Mouse (Mus musculus) forebrain, embryonic 14.5 days (tissue): ENCODE data around the gene Mrps26. TPM values are rescaled to one million over a fixed set of nuclear protein-coding genes. Genes with fewer than 3 reads are reported as not detected.

Experiments used
- ATAC-seq: fragments of 200-750 bp; cut with Nextera tagmentation; 2 replicates; pipeline ENCODE4 v1.8.0; 2017; ENCODE audit warnings: mild to moderate bottlenecking, moderate library complexity
- DNase-seq: peaks from one replicate; pipeline ENCODE4 v3.0.0-alpha.2; 2015; ENCODE audit warnings: low spot score
- H3K27ac ChIP-seq: fragments of 300-500 bp; sonication (generic); 2 replicates; pipeline ENCODE4 v1.5.1; 2014; ENCODE audit warnings: low read depth, mild to moderate bottlenecking, control low read depth, low read length, moderate library complexity
- H3K27me3 ChIP-seq: fragments of 300-500 bp; sonication (generic); replicated peaks from 2 replicates; pipeline ENCODE4 v1.6.1; 2014; ENCODE audit warnings: low read length, control low read depth, mixed read lengths; ENCODE audit not compliant: control insufficient read depth, insufficient read depth
- H3K36me3 ChIP-seq: fragments of 300-500 bp; sonication (generic); 2 replicates; pipeline ENCODE4 v1.6.1; 2014; ENCODE audit warnings: low read length, control low read depth; ENCODE audit not compliant: control insufficient read depth, insufficient read depth
- H3K4me1 ChIP-seq: fragments of 300-500 bp; sonication (generic); 2 replicates; pipeline ENCODE4 v1.6.1; 2014; ENCODE audit warnings: antibody characterized with exemption, low read length, control low read depth; ENCODE audit not compliant: control insufficient read depth, insufficient read depth
- H3K4me2 ChIP-seq: fragments of 300-500 bp; sonication (generic); 2 replicates; pipeline ENCODE4 v1.6.1; 2014; ENCODE audit warnings: mild to moderate bottlenecking, control low read depth, low read length
- H3K4me3 ChIP-seq: fragments of 300-500 bp; sonication (generic); 2 replicates; pipeline ENCODE4 v1.5.1; 2014; ENCODE audit warnings: low read depth, low read length, control low read depth
- H3K9ac ChIP-seq: fragments of 300-500 bp; sonication (generic); 2 replicates; pipeline ENCODE4 v1.6.1; 2014; ENCODE audit warnings: mild to moderate bottlenecking, low read length, control low read depth, moderate library complexity
- H3K9me3 ChIP-seq: fragments of 300-500 bp; sonication (generic); replicated peaks from 2 replicates; pipeline ENCODE4 v1.6.1; 2016; ENCODE audit warnings: low read length, control low read depth, mixed read lengths; ENCODE audit not compliant: control insufficient read depth
- WGBS: fragments of 180-500 bp; shearing (Covaris S2); extraction: QIAGEN DNeasy Blood & Tissue Kit; methylation state at CpG from one replicate; pipeline ENCODE4 v1.1.7; 2014; 5-methylcytosine and 5-hydroxymethylcytosine counted together
- polyA plus RNA-seq: library from polyadenylated mRNA; unstranded; fragments of >200 nt; fragmentation: Nextera tagmentation; extraction: Ambion mirVana; gene quantifications from 2 replicates; pipeline ENCODE4 v1.2.1, GENCODE M21; 2014

The Mrps26 gene
- polyA plus RNA-seq, 1 experiment from 2014 or later, result 98.1 TPM

- Histone ChIP-seq H3K4me2 (no peak overlapping the region), H3K9ac (no peak overlapping the region), H3K36me3 (peaks cover 81% of the 10 kb centered on the region), H3K4me3 (no peak overlapping the region), H3K9me3 (no peaks in the 10 kb centered on the region), H3K27me3 (no peaks in the 10 kb centered on the region), H3K4me1 (no peaks in the 10 kb centered on the region), H3K27ac (no peak overlapping the region)
- WGBS, result 92% methylated on average over 6 of the region's 6 CpGs
- ATAC-seq, result no peak
- no peak for DNase-seq
Observed at GRCm38 (mm10) chr2:130535017-130535416, 28.5 kb upstream of the Mrps26 start.

DNA sequence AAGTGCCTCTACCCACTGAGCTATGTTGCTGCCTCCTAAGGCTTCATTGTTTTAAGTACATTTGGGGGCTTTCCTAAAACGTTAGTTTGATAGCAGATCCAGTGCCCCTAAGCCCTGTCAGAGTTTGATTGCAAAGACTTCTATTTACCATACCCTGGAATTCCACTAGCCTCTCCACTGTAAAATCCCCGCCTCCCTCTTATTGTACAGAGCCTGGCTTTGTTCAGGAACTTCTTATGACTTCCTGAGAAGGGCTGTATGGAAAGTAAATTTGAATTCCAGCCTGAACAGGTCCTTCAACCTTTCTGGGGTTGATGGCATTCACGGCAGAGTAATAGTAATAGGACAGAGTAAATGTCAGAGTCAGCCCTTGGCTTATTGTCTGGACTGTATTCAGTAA lies 26.7 kb upstream of the Mrps26 start:
- no peak for ATAC-seq
- WGBS, result 73% methylated on average over 3 of the region's 3 CpGs
- H3K9ac ChIP-seq, result no peak overlapping the region
- H3K4me3 ChIP-seq, result no peak overlapping the region
- no peak for DNase-seq
- no peak overlapping the region for H3K4me2 ChIP-seq
- no peaks in the 10 kb centered on the region for H3K27me3 ChIP-seq
- no peaks in the 10 kb centered on the region for H3K4me1 ChIP-seq
- H3K9me3 ChIP-seq, result no peaks in the 10 kb centered on the region
- H3K36me3 ChIP-seq, result peaks cover 88% of the 10 kb centered on the region
- no peak overlapping the region for H3K27ac ChIP-seq

GRCm38 (mm10) chr2:130538876-130539546 lies 24.5 kb upstream of the Mrps26 start:
- Histone ChIP-seq H3K36me3 (peaks cover 90% of the 10 kb centered on the region), H3K27me3 (no peaks in the 10 kb centered on the region), H3K27ac (no peak overlapping the region), H3K9ac (no peak overlapping the region), H3K4me3 (no peak overlapping the region), H3K9me3 (no peaks in the 10 kb centered on the region), H3K4me2 (no peak overlapping the region), H3K4me1 (no peaks in the 10 kb centered on the region)
- DNase-seq (no peak), ATAC-seq (no peak)
- WGBS, result 92% methylated on average over 8 of the region's 8 CpGs

GRCm38 (mm10) chr2:130540266-130540665 lies 23.3 kb upstream of the Mrps26 start:
- no peaks in the 10 kb centered on the region for H3K9me3 ChIP-seq
- no peak overlapping the region for H3K4me3 ChIP-seq
- H3K27me3 ChIP-seq, result no peaks in the 10 kb centered on the region
- no peak overlapping the region for H3K27ac ChIP-seq
- peaks cover 90% of the 10 kb centered on the region for H3K36me3 ChIP-seq
- H3K4me2 ChIP-seq, result no peak overlapping the region
- DNase-seq, result no peak
- no peak overlapping the region for H3K9ac ChIP-seq
- no peak for ATAC-seq
- WGBS, result 89% methylated on average over 9 of the region's 9 CpGs
- H3K4me1 ChIP-seq, result no peaks in the 10 kb centered on the region

GRCm38 (mm10) chr2:130546957-130547356 lies 16.6 kb upstream of the Mrps26 start:
- H3K9ac ChIP-seq, result no peak overlapping the region
- no peak overlapping the region for H3K27ac ChIP-seq
- no peak for DNase-seq
- H3K4me3 ChIP-seq, result no peak overlapping the region
- H3K4me1 ChIP-seq, result no peaks in the 10 kb centered on the region
- WGBS, result 90% methylated on average over 8 of the region's 8 CpGs
- H3K9me3 ChIP-seq, result no peaks in the 10 kb centered on the region
- no peaks in the 10 kb centered on the region for H3K27me3 ChIP-seq
- H3K36me3 ChIP-seq, result peaks cover 99% of the 10 kb centered on the region
- H3K4me2 ChIP-seq, result no peak overlapping the region
- no peak for ATAC-seq

- Histone ChIP-seq H3K9me3 (no peaks in the 10 kb centered on the region), H3K4me1 (no peaks in the 10 kb centered on the region), H3K4me2 (no peak overlapping the region), H3K27ac (no peak overlapping the region), H3K4me3 (no peak overlapping the region), H3K27me3 (no peaks in the 10 kb centered on the region), H3K9ac (no peak overlapping the region), H3K36me3 (peaks cover 73% of the 10 kb centered on the region)
- WGBS, result 89% methylated on average over 7 of the region's 7 CpGs
- DNase-seq, result no peak
- no peak for ATAC-seq
Observed at GRCm38 (mm10) chr2:130554841-130555240, 8.7 kb upstream of the Mrps26 start.

DNA sequence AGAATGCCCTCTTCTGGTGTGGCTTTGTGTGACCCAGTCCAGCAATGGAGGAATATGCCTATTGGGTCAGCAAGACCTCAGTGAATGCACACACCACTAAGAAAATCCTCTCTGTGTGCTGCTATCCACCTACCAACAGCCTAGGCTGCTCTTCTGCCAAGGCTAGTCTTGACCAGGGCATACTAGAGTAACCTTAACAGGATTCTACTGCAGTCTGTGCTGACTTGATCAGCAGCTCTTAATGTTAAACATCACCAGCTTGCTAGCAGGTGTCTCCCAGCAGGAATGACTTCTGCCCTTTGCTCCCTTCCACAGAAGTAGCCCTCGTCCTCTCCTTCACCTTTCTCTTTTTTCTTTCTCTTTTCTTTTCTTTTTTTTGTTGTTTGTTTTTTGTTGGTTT lies 7.2 kb upstream of the Mrps26 start:
- no peaks in the 10 kb centered on the region for H3K9me3 ChIP-seq
- no peak overlapping the region for H3K4me2 ChIP-seq
- H3K36me3 ChIP-seq, result peaks cover 58% of the 10 kb centered on the region
- no peaks in the 10 kb centered on the region for H3K4me1 ChIP-seq
- no peaks in the 10 kb centered on the region for H3K27me3 ChIP-seq
- H3K27ac ChIP-seq, result no peak overlapping the region
- ATAC-seq (no peak), DNase-seq (no peak)
- no peak overlapping the region for H3K4me3 ChIP-seq
- H3K9ac ChIP-seq, result no peak overlapping the region
- 86% methylated on average over 1 of the region's 1 CpGs for whole genome bisulfite sequencing

- Histone ChIP-seq H3K9ac (no peak overlapping the region), H3K4me1 (no peaks in the 10 kb centered on the region), H3K4me3 (no peak overlapping the region), H3K4me2 (no peak overlapping the region), H3K36me3 (peaks cover 46% of the 10 kb centered on the region), H3K27me3 (no peaks in the 10 kb centered on the region), H3K9me3 (no peaks in the 10 kb centered on the region), H3K27ac (no peak overlapping the region)
- ATAC-seq (no peak), DNase-seq (no peak)
- 94% methylated on average over 2 of the region's 2 CpGs for WGBS
Observed at GRCm38 (mm10) chr2:130557462-130557861, 6.1 kb upstream of the Mrps26 start.

- peaks cover 41% of the 10 kb centered on the region for H3K36me3 ChIP-seq
- H3K9ac ChIP-seq, result no peak overlapping the region
- H3K4me1 ChIP-seq, result peaks cover 2% of the 10 kb centered on the region; the same call in 1 of the 2 replicates
- H3K27ac ChIP-seq, result no peak overlapping the region
- ATAC-seq (no peak), DNase-seq (no peak)
- no peaks in the 10 kb centered on the region for H3K27me3 ChIP-seq
- 75% methylated on average over 2 of the region's 2 CpGs for WGBS
- no peaks in the 10 kb centered on the region for H3K9me3 ChIP-seq
- no peak overlapping the region for H3K4me3 ChIP-seq
- no peak overlapping the region for H3K4me2 ChIP-seq
Observed at GRCm38 (mm10) chr2:130558015-130558414, 5.5 kb upstream of the Mrps26 start.
